Mouse (Mus musculus) hindbrain, embryonic 16.5 days (tissue): ENCODE results near the gene Gm4744. TPM values are rescaled to one million over a fixed set of nuclear protein-coding genes. Genes with fewer than 3 reads are reported as not detected.
"Not testable (repeated sequence)": the region's sequence is repeated elsewhere in the genome, so short reads cannot be mapped to it uniquely, and the experiment has no call there.

ENCODE experiments used
- ATAC-seq: fragments of 200-750 bp; cut with Nextera tagmentation; 2 replicates; pipeline ENCODE4 v1.8.0; 2017; ENCODE audit warnings: moderate TSS enrichment, moderate library complexity
- H3K27ac ChIP-seq: fragments of 300-500 bp; sonication (generic); 2 replicates; pipeline ENCODE4 v1.5.1; 2014; ENCODE audit warnings: low read depth, mild to moderate bottlenecking, control low read depth, low read length, moderate library complexity
- H3K27me3 ChIP-seq: fragments of 300-500 bp; sonication (generic); replicated peaks from 2 replicates; pipeline ENCODE4 v1.6.1; 2014; ENCODE audit warnings: low read length; ENCODE audit not compliant: control insufficient read depth, insufficient read depth
- H3K36me3 ChIP-seq: fragments of 300-500 bp; sonication (generic); 2 replicates; pipeline ENCODE4 v1.6.1; 2014; ENCODE audit warnings: mild to moderate bottlenecking, low read length, moderate library complexity, mixed read lengths; ENCODE audit not compliant: control insufficient read depth, insufficient read depth
- H3K4me1 ChIP-seq: fragments of 300-500 bp; sonication (generic); 2 replicates; pipeline ENCODE4 v1.6.1; 2014; ENCODE audit warnings: low read depth, low read length; ENCODE audit not compliant: control insufficient read depth, insufficient read depth
- H3K4me2 ChIP-seq: fragments of 300-500 bp; sonication (generic); 2 replicates; pipeline ENCODE4 v1.6.1; 2014; ENCODE audit warnings: mild to moderate bottlenecking, low read length, control low read depth, moderate library complexity
- H3K4me3 ChIP-seq: fragments of 300-500 bp; sonication (generic); 2 replicates; pipeline ENCODE4 v1.5.1; 2014; ENCODE audit warnings: mild to moderate bottlenecking, low read length, control low read depth, moderate library complexity
- H3K9ac ChIP-seq: fragments of 300-500 bp; sonication (generic); 2 replicates; pipeline ENCODE4 v1.6.1; 2014; ENCODE audit warnings: low read depth, mild to moderate bottlenecking, control low read depth, low read length, moderate library complexity
- H3K9me3 ChIP-seq: fragments of 300-500 bp; sonication (generic); 2 replicates; pipeline ENCODE4 v1.6.1; 2014; ENCODE audit warnings: mild to moderate bottlenecking, low read length, moderate library complexity; ENCODE audit not compliant: control insufficient read depth
- WGBS: fragments of 180-500 bp; shearing (Covaris S2); extraction: QIAGEN DNeasy Blood & Tissue Kit; methylation state at CpG from one replicate; pipeline ENCODE4 v1.1.7; 2014; 5-methylcytosine and 5-hydroxymethylcytosine counted together
- polyA plus RNA-seq: library from polyadenylated mRNA; unstranded; fragments of >200 nt; fragmentation: Nextera tagmentation; extraction: Ambion mirVana; gene quantifications from 2 replicates; pipeline ENCODE4 v1.2.1, GENCODE M21; 2015

Gm4744 gene
- not detected in 2 replicates for polyA plus RNA-seq

- Histone ChIP-seq H3K9ac (no peak within 1 kb of the TSS), H3K9me3 (no peaks in the 10 kb centered on the region), H3K27ac (no peak within 1 kb of the TSS), H3K4me2 (no peak within 1 kb of the TSS), H3K4me1 (no peaks in the 10 kb centered on the region), H3K36me3 (no peaks in the 10 kb centered on the region), H3K4me3 (no peak within 1 kb of the TSS), H3K27me3 (no peaks in the 10 kb centered on the region)
- no peak for ATAC-seq
Observed at GRCm38 (mm10) chr6:40951770-40952169, at the start of gene Gm4744. Gm4744 (minus strand) TSS chr6:40951870.

GRCm38 (mm10) chr6:40999379-40999778 lies 47.7 kb upstream of the Gm4744 start, which contains the start of gene Gm2663:
Gm2663 (minus strand) TSS chr6:40999479.
- H3K27me3 ChIP-seq, H3K4me2 ChIP-seq, H3K4me1 ChIP-seq, H3K4me3 ChIP-seq, H3K27ac ChIP-seq, ATAC-seq, H3K36me3 ChIP-seq, H3K9me3 ChIP-seq, H3K9ac ChIP-seq: not testable (repeated sequence)

GRCm38 (mm10) chr6:40964454-40964853 lies 12.8 kb upstream of the Gm4744 start, which contains the start of gene 1810009J06Rik:
1810009J06Rik (plus strand) TSS chr6:40964754.
- H3K27ac ChIP-seq, ATAC-seq, H3K4me3 ChIP-seq, H3K4me1 ChIP-seq, H3K36me3 ChIP-seq, H3K4me2 ChIP-seq, H3K9ac ChIP-seq, H3K27me3 ChIP-seq, H3K9me3 ChIP-seq: not testable (repeated sequence)
- 94% methylated on average over 2 of the region's 2 CpGs for WGBS

GRCm38 (mm10) chr6:40953716-40954115 lies 2.0 kb upstream of the Gm4744 start:
- 68% methylated on average over 2 of the region's 2 CpGs for WGBS
- H3K4me1 ChIP-seq: no peaks in the 10 kb centered on the region
- no peak overlapping the region for H3K4me3 ChIP-seq
- no peaks in the 10 kb centered on the region for H3K27me3 ChIP-seq
- no peak overlapping the region for H3K27ac ChIP-seq
- H3K36me3 ChIP-seq: no peaks in the 10 kb centered on the region
- no peak overlapping the region for H3K9ac ChIP-seq
- no peaks in the 10 kb centered on the region for H3K9me3 ChIP-seq
- H3K4me2 ChIP-seq: no peak overlapping the region
- ATAC-seq: no peak

- no peak for ATAC-seq
- Histone ChIP-seq H3K4me3 (no peak within 1 kb of the TSS), H3K4me2 (no peak within 1 kb of the TSS), H3K4me1 (no peaks in the 10 kb centered on the region), H3K27ac (no peak within 1 kb of the TSS), H3K36me3 (no peaks in the 10 kb centered on the region), H3K9me3 (no peaks in the 10 kb centered on the region), H3K9ac (no peak within 1 kb of the TSS), H3K27me3 (no peaks in the 10 kb centered on the region)
- 94% methylated on average over 10 of the region's 10 CpGs for WGBS
Observed at GRCm38 (mm10) chr6:40940457-40940856, 11.2 kb downstream of the Gm4744 start, which contains the start of gene 1700074P13Rik. 1700074P13Rik (minus strand) TSS chr6:40940557.

DNA sequence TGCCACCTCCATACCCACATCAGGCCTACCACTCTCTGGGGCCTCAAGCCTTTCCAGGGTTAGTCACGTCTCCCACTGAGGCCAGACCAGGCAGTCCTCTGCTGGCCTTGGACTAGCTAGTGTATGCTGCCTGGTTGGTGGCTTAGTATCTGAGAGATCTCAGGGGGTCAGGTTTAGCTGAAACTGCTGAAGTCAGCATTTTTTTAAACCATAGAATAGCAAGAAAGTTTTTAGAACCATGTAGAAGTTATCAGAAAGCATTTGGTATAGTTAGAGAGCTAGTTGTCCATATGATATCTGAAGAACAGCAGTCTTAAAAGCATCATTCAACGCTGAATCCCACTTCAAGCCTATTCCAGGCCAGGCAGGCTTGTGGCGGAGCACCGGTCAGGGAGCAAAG lies 31.7 kb downstream of the Gm4744 start:
- Histone ChIP-seq H3K36me3 (no peaks in the 10 kb centered on the region), H3K27ac (no peak overlapping the region), H3K4me3 (no peak overlapping the region), H3K4me2 (no peak overlapping the region), H3K9me3 (no peaks in the 10 kb centered on the region), H3K9ac (no peak overlapping the region), H3K4me1 (no peaks in the 10 kb centered on the region), H3K27me3 (no peaks in the 10 kb centered on the region)
- no peak for ATAC-seq
- 81% methylated on average over 4 of the region's 4 CpGs for WGBS

GRCm38 (mm10) chr6:40900287-40900686 lies 51.4 kb downstream of the Gm4744 start, which contains the start of gene Prss58:
Prss58 (minus strand) TSS chr6:40900387.
- no peak within 1 kb of the TSS for H3K4me2 ChIP-seq
- H3K9ac ChIP-seq: no peak within 1 kb of the TSS
- H3K4me1 ChIP-seq: no peaks in the 10 kb centered on the region
- H3K9me3 ChIP-seq: no peaks in the 10 kb centered on the region
- H3K4me3 ChIP-seq: no peak within 1 kb of the TSS
- ATAC-seq: no peak
- H3K27ac ChIP-seq: no peak within 1 kb of the TSS
- H3K36me3 ChIP-seq: no peaks in the 10 kb centered on the region
- H3K27me3 ChIP-seq: no peaks in the 10 kb centered on the region

Other genes starting within 250 kb of the Gm4744 start
- gene Moxd2, start 64.4 kb downstream of the Gm4744 start, polyA plus RNA-seq: not detected in 2 replicates
- not detected in 2 replicates for gene Prss58, start 51.5 kb downstream of the Gm4744 start, polyA plus RNA-seq
- not detected in 2 replicates for gene 1700074P13Rik, start 11.3 kb downstream of the Gm4744 start, polyA plus RNA-seq
- not detected in 2 replicates for gene 1810009J06Rik, start 12.9 kb upstream of the Gm4744 start, polyA plus RNA-seq
- not detected in 2 replicates for gene Gm2663, start 47.6 kb upstream of the Gm4744 start, polyA plus RNA-seq
- not detected in 2 replicates for gene 2210010C04Rik, start 83.6 kb upstream of the Gm4744 start, polyA plus RNA-seq